Mouse (Mus musculus) kidney, adult 2 months (tissue): ENCODE measurements at regions not wholly inside any gene's neighbourhood (a gene's known extent, or its start where the extent isn't known, plus 50 kb on each side); places are given as distances from the start of the nearest gene placed in this dataset.
A peak's percentile ranks its signal among the peaks of the same experiment; 100 is the strongest.
"Not testable (repeated sequence)": the region's sequence is repeated elsewhere in the genome, so short reads cannot be mapped to it uniquely, and the experiment has no call there.

Experiments used
- DNase-seq: peaks from one replicate; pipeline ENCODE4 v3.0.0; 2021
- H3K27ac ChIP-seq: fragments of 200-500 bp; 2 replicates; pipeline ENCODE4 v1.5.1; 2012; ENCODE audit warnings: low read depth, low read length, control low read depth, inconsistent platforms; ENCODE audit not compliant: insufficient read depth
- H3K27me3 ChIP-seq: fragments of 200-500 bp; replicated peaks from 2 replicates; pipeline ENCODE4 v1.6.1; 2012; ENCODE audit warnings: mild to moderate bottlenecking, moderate library complexity, low read length, inconsistent platforms; ENCODE audit not compliant: control insufficient read depth, insufficient read depth
- H3K36me3 ChIP-seq: fragments of 200-500 bp; 2 replicates; pipeline ENCODE4 v1.6.1; 2012; ENCODE audit warnings: mild to moderate bottlenecking, moderate library complexity, low read length, inconsistent platforms; ENCODE audit not compliant: control insufficient read depth, insufficient read depth
- H3K4me1 ChIP-seq: fragments of 200-500 bp; 2 replicates; pipeline ENCODE4 v1.6.1; 2011; ENCODE audit warnings: low read length; ENCODE audit not compliant: control insufficient read depth, insufficient read depth
- H3K4me3 ChIP-seq: fragments of 200-500 bp; 2 replicates; pipeline ENCODE4 v1.5.1; 2011; ENCODE audit warnings: mild to moderate bottlenecking, low read depth, low read length, control low read depth; ENCODE audit not compliant: insufficient read depth
- CTCF ChIP-seq: fragments of 200-500 bp; conservative IDR thresholded peaks from 2 replicates; pipeline ENCODE4 v1.5.1; 2011; ENCODE audit warnings: low read depth, mild to moderate bottlenecking, control low read depth, low read length, moderate library complexity, mixed read lengths; ENCODE audit not compliant: insufficient read depth, insufficient read length
- POLR2A ChIP-seq: fragments of 200-500 bp; IDR thresholded peaks from one replicate; pipeline ENCODE4 v1.6.1; 2011; ENCODE audit warnings: low read depth, low read length, control low read depth
- WGBS: fragments of 180-500 bp; shearing (Covaris S2); methylation state at CpG from one replicate; pipeline ENCODE4 v1.1.7; 2018; 5-methylcytosine and 5-hydroxymethylcytosine counted together

GRCm38 (mm10) chr9:30613003-30613552, 186.2 kb downstream of the Snx19 start:
- TF ChIP-seq CTCF (no peak), POLR2A (no peak)
- no peaks in the 10 kb centered on the region for H3K4me1 ChIP-seq
- DNase-seq, result peak; percentile 31
- no peak overlapping the region for H3K4me3 ChIP-seq
- H3K27me3 ChIP-seq, result no peaks in the 10 kb centered on the region
- H3K27ac ChIP-seq, result peak overlapping the region; percentile 59
- 66% methylated on average over 5 of the region's 5 CpGs for WGBS
- no peaks in the 10 kb centered on the region for H3K36me3 ChIP-seq

- no peak for DNase-seq
- TF ChIP-seq CTCF (no peak), POLR2A (no peak)
- 79% methylated on average over 7 of the region's 7 CpGs for WGBS
- Histone ChIP-seq H3K27me3 (no peaks in the 10 kb centered on the region), H3K36me3 (no peaks in the 10 kb centered on the region), H3K27ac (no peak overlapping the region), H3K4me1 (no peaks in the 10 kb centered on the region), H3K4me3 (no peak overlapping the region)
Measured at GRCm38 (mm10) chr9:30610328-30610727, 183.4 kb downstream of the Snx19 start.

DNA sequence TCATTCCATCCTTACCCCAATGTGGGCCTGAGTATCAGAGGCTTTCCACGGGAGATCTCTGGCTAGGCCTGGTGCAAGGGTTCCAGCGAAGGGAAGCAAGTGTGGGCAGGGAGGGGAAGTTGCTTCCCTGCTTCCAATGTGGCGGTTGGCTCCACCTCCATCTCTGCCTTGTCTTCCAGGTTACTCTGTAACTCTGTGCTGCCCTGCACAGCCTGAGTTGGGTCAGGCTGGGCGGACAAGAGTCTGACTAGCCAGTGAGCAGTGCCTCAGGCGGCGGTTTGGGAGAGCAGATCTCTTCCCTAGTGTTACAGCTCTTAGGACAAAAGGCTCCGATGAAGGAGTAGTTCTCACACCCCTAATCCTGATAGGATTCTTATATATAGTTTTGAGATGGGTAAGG, 172.8 kb downstream of the Snx19 start:
- DNase-seq, result peak; percentile 56
- no peak overlapping the region for H3K4me3 ChIP-seq
- H3K27ac ChIP-seq, result no peak overlapping the region
- no peak for TF ChIP-seq CTCF
- no peak for TF ChIP-seq POLR2A
- H3K36me3 ChIP-seq, result no peaks in the 10 kb centered on the region
- WGBS, result 47% methylated on average over 7 of the region's 7 CpGs
- no peaks in the 10 kb centered on the region for H3K27me3 ChIP-seq
- H3K4me1 ChIP-seq, result no peaks in the 10 kb centered on the region

DNA sequence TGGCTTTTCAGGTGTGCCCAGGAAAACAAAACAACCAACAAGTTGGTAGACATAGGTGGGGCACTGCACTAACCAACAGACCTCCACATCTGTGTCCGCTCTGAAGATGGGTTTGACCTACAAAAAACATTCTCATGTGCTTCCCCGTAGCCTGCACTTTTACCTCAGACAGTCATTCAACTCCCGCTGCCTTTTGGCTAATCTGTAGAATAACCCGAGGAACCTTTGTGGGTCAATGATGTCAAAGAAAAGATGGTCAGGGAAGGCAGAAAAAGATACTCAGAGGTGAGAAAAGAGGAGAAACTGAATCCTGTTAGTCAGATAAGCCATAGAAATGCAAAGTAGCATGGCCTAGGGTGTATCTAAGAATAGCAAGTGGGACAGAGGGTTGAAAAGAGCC, 170.8 kb downstream of the Snx19 start:
- Histone ChIP-seq H3K27me3 (no peaks in the 10 kb centered on the region), H3K27ac (no peak overlapping the region), H3K36me3 (no peaks in the 10 kb centered on the region), H3K4me3 (no peak overlapping the region), H3K4me1 (no peaks in the 10 kb centered on the region)
- WGBS, result 82% methylated on average over 4 of the region's 4 CpGs
- TF ChIP-seq CTCF (no peak), POLR2A (no peak)
- no peak for DNase-seq

DNA sequence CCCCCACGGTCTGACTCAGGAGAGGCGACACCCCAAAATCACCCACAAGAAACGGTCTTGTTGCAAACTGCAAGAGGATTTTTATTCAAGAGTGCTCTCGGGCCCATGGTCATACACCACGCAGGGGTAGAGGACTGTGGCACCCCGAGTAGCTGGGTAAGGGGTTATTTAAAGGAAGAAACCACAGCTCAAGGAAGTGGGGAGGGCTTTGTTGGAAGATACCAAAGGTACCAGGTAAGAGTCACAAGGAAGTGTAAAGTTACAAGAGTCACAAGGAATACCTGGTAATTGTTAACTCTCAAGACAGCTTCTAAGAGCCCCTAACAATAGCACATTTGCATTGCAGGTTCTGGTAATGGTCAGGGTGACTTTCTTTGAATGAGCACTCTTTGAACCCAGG, 170.2 kb downstream of the Snx19 start:
- not testable (repeated sequence) for H3K27ac ChIP-seq, H3K4me3 ChIP-seq, H3K36me3 ChIP-seq, DNase-seq, H3K4me1 ChIP-seq, H3K27me3 ChIP-seq
- 82% methylated on average over 6 of the region's 6 CpGs for WGBS

- WGBS, result 85% methylated on average over 2 of the region's 2 CpGs
- Histone ChIP-seq H3K27ac (no peak overlapping the region), H3K27me3 (no peaks in the 10 kb centered on the region), H3K4me3 (no peak overlapping the region), H3K36me3 (no peaks in the 10 kb centered on the region), H3K4me1 (no peaks in the 10 kb centered on the region)
- no peak for DNase-seq
- TF ChIP-seq POLR2A (no peak), CTCF (no peak)
Measured at GRCm38 (mm10) chr9:30592601-30593000, 165.7 kb downstream of the Snx19 start.

DNA sequence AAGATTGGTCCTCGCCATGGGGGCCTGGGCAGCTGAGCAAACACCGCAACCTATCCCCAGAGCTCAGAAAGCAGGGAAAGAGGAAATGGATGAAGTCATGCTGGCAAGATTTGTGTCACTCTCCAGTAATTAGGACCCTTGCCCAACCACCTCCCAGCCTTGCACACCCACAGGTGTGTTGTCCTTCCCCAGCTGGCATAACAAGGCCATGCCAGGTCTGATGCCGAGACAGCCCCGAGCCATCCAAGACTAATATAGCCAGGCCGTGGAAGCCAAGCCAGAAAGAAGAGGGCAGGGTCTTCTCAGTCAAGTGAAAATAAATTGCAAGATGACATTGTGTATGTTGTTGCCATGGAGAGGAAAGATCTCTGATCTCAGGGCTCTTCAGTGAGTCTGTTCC, 164.3 kb downstream of the Snx19 start:
- Histone ChIP-seq H3K4me1 (no peaks in the 10 kb centered on the region), H3K27me3 (no peaks in the 10 kb centered on the region), H3K27ac (no peak overlapping the region), H3K36me3 (no peaks in the 10 kb centered on the region), H3K4me3 (no peak overlapping the region)
- TF ChIP-seq POLR2A, result no peak
- TF ChIP-seq CTCF, result no peak
- no peak for DNase-seq
- 79% methylated on average over 5 of the region's 5 CpGs for WGBS

DNA sequence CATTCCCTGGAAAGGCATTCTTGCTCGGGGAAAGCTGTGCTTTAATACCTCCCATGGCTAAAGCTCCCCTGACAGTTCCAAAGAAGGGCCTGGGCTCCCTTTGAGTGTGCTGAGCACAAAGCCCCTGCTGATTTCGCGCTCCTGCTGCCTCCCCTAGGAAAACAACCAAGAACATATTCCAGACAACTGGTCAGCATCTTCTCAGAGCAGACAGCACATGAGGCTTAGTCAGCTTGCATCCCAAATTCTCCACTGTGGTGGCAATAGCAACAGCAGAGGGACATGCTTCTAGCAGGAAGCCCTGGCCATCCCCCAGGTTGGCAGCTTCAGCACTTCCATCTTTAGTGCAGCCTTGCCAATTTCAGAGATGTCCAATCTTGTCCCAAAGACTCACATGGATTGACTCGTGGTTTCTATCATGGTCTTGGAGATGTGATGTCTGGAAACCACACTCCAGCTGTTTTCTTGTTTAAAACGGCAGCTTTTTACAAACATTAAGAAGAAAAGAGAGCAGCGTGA, 163.8 kb downstream of the Snx19 start:
- no peaks in the 10 kb centered on the region for H3K27me3 ChIP-seq
- WGBS, result 75% methylated on average over 6 of the region's 6 CpGs

More for the DNA sequence above, 163.8 kb downstream of the Snx19 start:
- H3K27ac ChIP-seq, result no peak overlapping the region
- no peak overlapping the region for H3K4me3 ChIP-seq
- H3K36me3 ChIP-seq, result no peaks in the 10 kb centered on the region
- no peaks in the 10 kb centered on the region for H3K4me1 ChIP-seq
- no peak for DNase-seq
- TF ChIP-seq CTCF (no peak), POLR2A (no peak)
